Mouse (Mus musculus): Measurements from ENCODE around the gene Tbc1d4. TPM values are rescaled to one million over a fixed set of nuclear protein-coding genes. Genes with fewer than 3 reads are reported as not detected.
"Not testable (repeated sequence)": the region's sequence is repeated elsewhere in the genome, so short reads cannot be mapped to it uniquely, and the experiment has no call there.

Tbc1d4 gene
- total RNA-seq, 2 experiments from 2014 or later = 89.3 to 105 TPM

GRCm38 (mm10) chr14:101595301-101596080 is 13.5 kb downstream of the Tbc1d4 start:
- DNase-seq = no peak

GRCm38 (mm10) chr14:101594001-101594400 is 15.0 kb downstream of the Tbc1d4 start:
- no peak for DNase-seq

GRCm38 (mm10) chr14:101593340-101593739 is 15.7 kb downstream of the Tbc1d4 start:
- no peak for DNase-seq

GRCm38 (mm10) chr14:101591101-101591500 is 17.9 kb downstream of the Tbc1d4 start:
- no peak for DNase-seq

- not testable (repeated sequence) for DNase-seq
These were observed 20.6 kb downstream of the Tbc1d4 start for GRCm38 (mm10) chr14:101588209-101588991.

- not testable (repeated sequence) for DNase-seq
These were observed 21.5 kb downstream of the Tbc1d4 start for GRCm38 (mm10) chr14:101587366-101588040.

GRCm38 (mm10) chr14:101586096-101586495 is 22.9 kb downstream of the Tbc1d4 start:
- DNase-seq = peak; percentile 46 to 52

- DNase-seq = no peak
These were observed 33.3 kb downstream of the Tbc1d4 start for GRCm38 (mm10) chr14:101575651-101576050.

- no peak for DNase-seq
These were observed 34.5 kb downstream of the Tbc1d4 start for GRCm38 (mm10) chr14:101574536-101574935.

GRCm38 (mm10) chr14:101573107-101573614 is 35.8 kb downstream of the Tbc1d4 start:
- no peak for DNase-seq

GRCm38 (mm10) chr14:101568828-101569227 is 40.2 kb downstream of the Tbc1d4 start:
- peak; percentile 74 to 78 for DNase-seq

- no peak for DNase-seq
These were observed 42.3 kb downstream of the Tbc1d4 start for GRCm38 (mm10) chr14:101566717-101567116.

GRCm38 (mm10) chr14:101565661-101566060 is 43.3 kb downstream of the Tbc1d4 start:
- DNase-seq = no peak

GRCm38 (mm10) chr14:101561251-101561701 is 47.7 kb downstream of the Tbc1d4 start:
- DNase-seq = peak; percentile 54 to 65

GRCm38 (mm10) chr14:101559446-101559845 is 49.5 kb downstream of the Tbc1d4 start:
- no peak for DNase-seq

GRCm38 (mm10) chr14:101548885-101549573 is 60.0 kb downstream of the Tbc1d4 start:
- DNase-seq = no peak

- no peak for DNase-seq
These were observed 67.1 kb downstream of the Tbc1d4 start for GRCm38 (mm10) chr14:101541863-101542262.

- no peak for DNase-seq
These were observed 67.8 kb downstream of the Tbc1d4 start for GRCm38 (mm10) chr14:101541141-101541540.

- DNase-seq = peak in 1 of 2 experiments; percentile 38
These were observed 68.5 kb downstream of the Tbc1d4 start for GRCm38 (mm10) chr14:101540466-101540865.

- DNase-seq = peak in 1 of 2 experiments; percentile 16
These were observed 71.1 kb downstream of the Tbc1d4 start for GRCm38 (mm10) chr14:101537906-101538305.

GRCm38 (mm10) chr14:101537413-101537812 is 71.6 kb downstream of the Tbc1d4 start:
- no peak for DNase-seq
